Mouse (Mus musculus) lung, postnatal 14 days (tissue): ENCODE results near the gene Mfap5.
"Not testable (repeated sequence)": the region's sequence is repeated elsewhere in the genome, so short reads cannot be mapped to it uniquely, and the experiment has no call there.

ENCODE experiments used
- DNase-seq: peaks from one replicate; pipeline ENCODE4 v3.0.0; 2021

Gene Mfap5

DNA sequence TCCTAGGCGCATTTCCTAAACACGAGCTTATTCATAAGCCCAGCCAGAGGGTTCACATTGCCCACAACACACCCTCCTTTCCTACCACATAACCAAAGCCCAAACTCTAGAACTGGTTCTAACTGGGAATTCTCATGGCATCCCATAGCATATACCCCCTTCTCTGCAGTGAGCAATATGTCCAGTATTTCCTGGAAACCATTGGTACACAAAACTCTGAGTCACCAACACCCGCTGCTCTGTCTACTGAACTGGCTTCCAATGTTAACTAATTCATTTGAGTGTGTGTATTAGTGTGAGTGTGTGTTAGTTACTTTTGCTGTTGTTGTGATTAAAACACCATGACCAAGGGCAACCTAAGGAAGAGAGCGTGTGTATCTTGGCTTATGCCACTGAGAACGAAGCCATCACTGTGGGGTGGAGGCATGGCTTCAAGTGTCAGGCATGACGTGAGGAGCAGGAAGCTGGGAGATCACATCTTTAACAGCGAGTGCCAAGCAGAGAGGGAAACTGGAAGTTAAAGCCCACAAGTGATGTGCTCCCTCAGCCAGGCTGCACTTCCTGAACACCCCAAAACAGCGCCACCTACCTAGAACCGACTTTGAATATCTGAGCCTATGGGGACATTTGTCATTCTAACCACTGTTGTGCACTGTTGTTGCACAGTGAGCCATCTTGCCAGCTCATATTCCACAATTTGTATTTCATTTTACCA is 59.6 kb downstream of the Mfap5 start:
- no peak for DNase-seq

DNA sequence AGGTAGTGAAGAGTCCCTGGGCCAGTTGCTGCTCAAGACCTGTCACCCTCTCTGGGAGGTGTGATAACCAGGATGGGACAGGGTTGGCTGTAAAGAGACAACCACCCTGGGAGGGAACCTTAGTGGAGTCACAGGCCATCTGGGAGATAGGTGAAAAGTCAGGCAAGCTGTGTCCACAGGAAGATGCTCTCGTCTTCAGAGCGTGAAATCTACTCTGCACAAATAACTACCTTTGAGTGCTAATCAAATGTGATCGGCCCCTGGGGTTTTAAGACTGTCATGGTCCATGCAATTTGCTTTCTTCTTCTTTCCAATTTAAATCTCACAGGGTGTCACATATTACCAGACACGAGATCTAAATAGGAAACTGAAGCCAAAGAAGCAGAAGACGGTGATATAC is 63.5 kb downstream of the Mfap5 start:
- DNase-seq: no peak

DNA sequence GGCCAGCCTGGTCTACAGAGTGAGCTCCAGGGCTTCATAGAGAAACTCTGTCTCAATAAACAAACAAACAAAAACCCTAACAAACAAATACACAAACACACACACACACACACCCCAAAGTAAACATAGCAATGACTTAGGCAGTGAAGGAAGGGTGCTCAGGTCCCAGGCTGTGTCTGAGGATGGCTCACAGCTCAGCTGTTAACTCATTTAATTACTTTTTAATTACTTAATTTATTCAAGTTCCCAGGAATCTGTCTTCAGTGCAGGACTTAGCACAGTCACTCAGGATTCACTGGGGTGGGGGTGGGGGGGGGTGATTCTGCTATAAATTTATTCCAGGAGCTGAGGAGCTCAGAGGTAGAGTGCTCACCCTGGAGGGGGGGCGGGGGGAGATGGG is 64.1 kb downstream of the Mfap5 start:
- DNase-seq: no peak

DNA sequence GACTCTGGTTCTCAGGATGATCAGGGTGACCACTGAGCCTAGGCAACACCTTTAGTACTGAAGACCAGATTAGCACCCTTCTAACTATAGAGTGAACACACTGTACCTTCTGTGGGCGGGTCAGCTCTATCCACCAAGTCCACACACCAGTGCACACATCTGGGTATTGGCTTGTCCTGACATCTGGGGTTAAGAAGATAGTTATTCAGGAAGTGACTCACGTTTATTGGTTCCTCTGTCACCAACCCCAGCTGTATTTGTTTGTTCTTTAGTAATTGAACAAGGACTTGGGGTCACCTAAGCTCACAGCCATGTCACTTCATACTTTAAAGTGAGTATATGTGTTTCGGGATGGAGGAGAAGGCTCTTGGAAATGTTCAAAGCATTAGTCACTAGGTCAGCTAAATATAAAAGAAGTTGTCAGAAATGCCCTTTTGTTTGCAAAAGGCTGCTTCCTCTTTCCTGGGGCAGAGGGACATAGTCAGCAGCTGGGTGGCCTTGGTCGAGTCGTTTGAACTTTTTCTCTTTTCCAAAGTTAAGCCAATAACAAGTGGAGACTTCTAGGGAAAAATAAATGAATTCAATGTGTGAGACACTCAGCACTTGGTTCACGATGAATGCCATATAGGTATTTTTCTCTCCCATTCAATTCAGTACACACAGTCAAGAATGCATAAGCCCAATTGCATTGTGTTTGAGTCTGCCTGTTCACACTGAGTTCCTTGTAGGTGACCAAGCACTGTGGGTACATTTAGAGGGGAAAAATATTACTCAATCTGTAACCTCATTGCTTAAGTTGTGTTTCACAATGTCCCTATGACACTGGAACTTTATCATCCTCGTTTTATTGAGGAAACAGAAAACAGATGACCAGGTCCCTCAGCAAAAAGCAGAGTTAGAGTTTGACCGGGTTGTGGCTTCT is 65.3 kb downstream of the Mfap5 start:
- DNase-seq: no peak

DNA sequence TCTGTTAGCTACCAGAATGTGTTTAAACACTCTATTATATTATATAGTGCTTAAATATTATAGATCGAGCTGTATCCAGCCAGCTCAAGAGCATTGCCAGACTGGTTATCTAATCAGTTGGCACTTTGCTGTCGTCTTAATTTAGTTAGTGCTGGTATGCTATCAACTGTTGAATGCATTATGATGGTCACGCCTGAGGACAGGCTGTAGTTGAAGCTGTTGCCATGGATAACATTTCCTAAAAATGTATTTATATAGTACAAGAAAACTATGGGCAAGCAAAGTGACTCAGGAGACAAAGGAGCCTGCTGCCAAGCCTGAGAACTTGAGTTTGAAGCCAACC is 65.9 kb downstream of the Mfap5 start:
- no peak for DNase-seq

DNA sequence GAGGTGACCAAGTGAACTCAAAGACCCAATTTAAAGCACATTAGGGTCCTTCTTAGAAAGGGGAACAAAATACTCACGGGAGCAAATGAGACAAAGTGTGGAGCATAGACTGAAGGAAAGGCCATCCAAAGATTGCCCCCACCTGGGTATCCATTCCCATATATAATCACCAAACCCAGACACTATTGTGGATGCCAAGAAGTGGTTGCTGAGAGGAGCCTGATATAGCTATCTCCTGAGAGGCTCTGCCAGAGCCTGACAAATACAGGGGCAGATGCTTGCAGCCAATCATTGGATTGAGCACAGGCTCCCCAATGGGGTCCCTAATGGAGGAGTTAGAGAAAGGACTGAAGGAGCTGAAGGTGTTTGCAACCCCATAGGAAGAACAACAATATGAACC is 69.4 kb downstream of the Mfap5 start:
- DNase-seq: not testable (repeated sequence)

DNA sequence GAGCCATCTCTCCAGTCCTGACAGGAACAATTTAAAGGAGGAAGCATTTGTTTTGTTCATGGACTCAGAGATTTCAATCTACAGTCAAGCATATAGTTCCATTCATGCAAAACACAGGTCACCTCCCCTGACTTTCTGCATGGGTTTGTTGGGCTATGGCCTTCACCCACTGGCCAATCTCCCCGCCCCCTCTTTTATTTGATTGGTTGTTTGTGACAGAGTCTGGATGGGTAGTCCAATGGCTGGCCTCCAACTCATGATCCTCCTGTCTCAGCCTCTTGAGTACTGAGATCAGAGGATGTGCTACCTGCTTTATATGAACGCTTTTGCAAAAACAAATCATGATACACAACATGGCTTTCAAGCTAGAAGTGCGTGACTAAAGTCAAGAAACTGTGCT is 71.4 kb downstream of the Mfap5 start:
- DNase-seq: no peak
